Mouse (Mus musculus) lung, postnatal 0 days (tissue): ENCODE data around the gene Anxa9. TPM values are rescaled to one million over a fixed set of nuclear protein-coding genes. Genes with fewer than 3 reads are reported as not detected.
A peak's percentile ranks its signal among the peaks of the same experiment; 100 is the strongest.

Experiments
- ATAC-seq: fragments of 200-750 bp; cut with Nextera tagmentation; 2 replicates; pipeline ENCODE4 v1.8.0; 2017; ENCODE audit warnings: moderate library complexity
- DNase-seq: peaks from one replicate; pipeline ENCODE4 v3.0.0-alpha.2; 2016; ENCODE audit warnings: low spot score
- H3K27ac ChIP-seq: fragments of 300-500 bp; sonication (generic); 2 replicates; pipeline ENCODE4 v1.5.1; 2014; ENCODE audit warnings: antibody characterized with exemption, mild to moderate bottlenecking, low read length, mixed read lengths
- H3K27me3 ChIP-seq: fragments of 300-500 bp; sonication (generic); replicated peaks from 2 replicates; pipeline ENCODE4 v1.6.1; 2014; ENCODE audit warnings: low read length, mixed read lengths; ENCODE audit not compliant: insufficient read depth
- H3K36me3 ChIP-seq: fragments of 300-500 bp; sonication (generic); 2 replicates; pipeline ENCODE4 v1.6.1; 2014; ENCODE audit warnings: low read length, mixed read lengths; ENCODE audit not compliant: insufficient read depth
- H3K4me1 ChIP-seq: fragments of 300-500 bp; sonication (generic); 2 replicates; pipeline ENCODE4 v1.6.1; 2014; ENCODE audit warnings: antibody characterized with exemption, low read depth, low read length, mixed read lengths; ENCODE audit not compliant: insufficient read depth
- H3K4me2 ChIP-seq: fragments of 300-500 bp; sonication (generic); replicated peaks from 2 replicates; pipeline ENCODE4 v1.6.1; 2014; ENCODE audit warnings: low read depth, mild to moderate bottlenecking, low read length, moderate library complexity, mixed read lengths
- H3K4me3 ChIP-seq: fragments of 300-500 bp; sonication (generic); 2 replicates; pipeline ENCODE4 v1.5.1; 2014; ENCODE audit warnings: low read depth, low read length
- H3K9ac ChIP-seq: fragments of 300-500 bp; sonication (generic); replicated peaks from 2 replicates; pipeline ENCODE4 v1.6.1; 2014; ENCODE audit warnings: low read depth, mild to moderate bottlenecking
- H3K9me3 ChIP-seq: fragments of 300-500 bp; sonication (generic); 2 replicates; pipeline ENCODE4 v1.6.1; 2016; ENCODE audit warnings: low read length, mixed read lengths
- CTCF ChIP-seq: IDR thresholded peaks from 2 replicates; pipeline ENCODE4 v1.5.1; 2016; ENCODE audit warnings: antibody characterized with exemption, mild to moderate bottlenecking
- EP300 ChIP-seq: IDR thresholded peaks from 2 replicates; pipeline ENCODE4 v1.6.1; 2016; ENCODE audit warnings: antibody characterized with exemption, mild to moderate bottlenecking, control low read depth
- WGBS: fragments of 180-500 bp; shearing (Covaris S2); extraction: QIAGEN DNeasy Blood & Tissue Kit; methylation state at CpG from one replicate; pipeline ENCODE4 v1.1.7; 2014; 5-methylcytosine and 5-hydroxymethylcytosine counted together
- polyA plus RNA-seq: library from polyadenylated mRNA; unstranded; fragments of >200 nt; fragmentation: Nextera tagmentation; extraction: Ambion mirVana; gene quantifications from 2 replicates; pipeline ENCODE4 v1.2.1, GENCODE M21; 2015

The Anxa9 gene
- polyA plus RNA-seq, 1 experiment from 2014 or later: 1.4 TPM

DNA sequence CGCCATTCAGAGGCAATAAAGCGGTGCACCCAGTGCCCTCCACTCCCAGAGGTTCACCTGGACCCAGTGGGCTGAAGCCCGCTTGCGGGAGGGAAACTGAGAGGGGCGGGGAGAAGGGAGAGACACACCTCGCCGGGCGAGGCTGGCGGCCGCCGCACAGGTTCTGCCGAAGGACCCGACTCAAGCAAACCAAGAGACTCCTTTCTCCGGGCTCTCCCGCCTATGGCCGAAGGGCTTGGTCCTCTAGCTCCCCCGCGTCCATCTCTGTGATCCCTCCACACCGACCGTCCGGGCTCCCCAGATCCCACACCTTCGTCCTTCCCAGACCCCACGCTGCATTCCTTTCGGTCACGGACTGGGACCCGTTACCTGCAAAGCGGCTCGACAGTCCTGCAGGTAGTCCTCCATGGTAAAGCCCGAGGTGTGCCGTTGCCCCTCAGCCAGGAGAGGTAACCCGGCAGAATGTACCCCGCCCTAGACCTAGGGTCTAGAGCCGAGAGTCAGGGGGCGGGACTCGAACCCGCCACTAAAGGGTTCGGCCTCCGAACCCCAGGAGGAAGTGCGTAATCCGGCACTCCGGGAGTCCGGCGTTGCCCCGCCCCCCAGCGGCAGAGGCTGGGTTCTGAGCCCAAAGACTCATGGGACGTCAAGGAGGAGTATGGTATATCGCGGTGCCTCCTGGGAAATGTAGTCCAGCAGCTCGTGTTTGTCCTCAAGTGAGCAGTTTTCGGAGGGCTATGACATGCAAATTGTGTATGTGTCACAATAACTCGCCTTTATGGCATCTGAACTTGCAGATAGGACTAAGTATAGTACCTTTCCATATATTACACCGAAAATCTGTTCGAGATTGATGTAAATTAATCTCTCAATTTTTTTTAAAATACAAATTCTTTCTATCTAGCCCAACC is 25.5 kb downstream of the Anxa9 start, which contains the start of the genes Mindy1 and Prune1:
Gene Mindy1, plus strand, starts transcription at position 130 of the 911 bp plus-strand sequence.
Gene Prune1, minus strand, starts transcription at position 861 of the 911 bp plus-strand sequence.
- peak; percentile 56 for TF ChIP-seq CTCF
- TF ChIP-seq EP300: no peak
- peak; percentile 88 for ATAC-seq
- Histone ChIP-seq H3K27me3 (no peaks in the 10 kb centered on the region), H3K27ac (peak within 1 kb of the TSS; percentile 99), H3K4me2 (peak within 1 kb of the TSS; percentile 74), H3K9me3 (no peaks in the 10 kb centered on the region), H3K36me3 (no peaks in the 10 kb centered on the region), H3K4me1 (peaks cover 16% of the 10 kb centered on the region; the same call in 1 of the 2 replicates), H3K9ac (peak within 1 kb of the TSS; percentile 86), H3K4me3 (peak within 1 kb of the TSS; percentile 77)
- DNase-seq: peak; percentile 99
- WGBS: 2% methylated on average over 53 of the region's 53 CpGs

DNA sequence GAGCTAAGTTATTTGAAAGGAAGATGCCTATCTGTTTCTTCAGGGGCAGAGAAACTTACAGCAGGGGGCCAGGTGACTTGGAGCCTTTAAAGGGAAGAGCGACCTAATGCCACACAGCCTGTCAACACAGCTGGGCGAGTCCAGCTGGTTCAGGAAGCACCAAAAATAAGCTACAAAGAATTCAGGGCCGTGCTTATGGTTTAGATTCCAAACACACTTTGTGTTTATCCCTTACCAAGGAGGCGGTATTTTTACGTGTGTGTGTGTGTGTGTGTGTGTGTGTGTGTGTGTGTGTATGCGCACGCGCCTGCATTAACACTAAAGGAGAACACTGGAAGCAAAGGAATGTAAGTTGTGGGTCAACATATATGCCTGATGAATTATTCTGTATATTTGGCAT is 26.2 kb downstream of the Anxa9 start:
- H3K4me3 ChIP-seq: peak overlapping the region; percentile 77
- H3K9ac ChIP-seq: peak overlapping the region; percentile 66; the same call in 1 of the 2 replicates
- peak overlapping the region; percentile 74 for H3K4me2 ChIP-seq
- peak; percentile 67 for DNase-seq
- TF ChIP-seq CTCF: no peak
- peak; percentile 70; the same call in 1 of the 2 replicates for TF ChIP-seq EP300
- H3K9me3 ChIP-seq: no peaks in the 10 kb centered on the region
- peaks cover 11% of the 10 kb centered on the region; the same call in 1 of the 2 replicates for H3K4me1 ChIP-seq
- 12% methylated on average over 8 of the region's 8 CpGs for WGBS
- no peaks in the 10 kb centered on the region for H3K36me3 ChIP-seq
- no peaks in the 10 kb centered on the region for H3K27me3 ChIP-seq
- no peak for ATAC-seq
- H3K27ac ChIP-seq: peak overlapping the region; percentile 94

DNA sequence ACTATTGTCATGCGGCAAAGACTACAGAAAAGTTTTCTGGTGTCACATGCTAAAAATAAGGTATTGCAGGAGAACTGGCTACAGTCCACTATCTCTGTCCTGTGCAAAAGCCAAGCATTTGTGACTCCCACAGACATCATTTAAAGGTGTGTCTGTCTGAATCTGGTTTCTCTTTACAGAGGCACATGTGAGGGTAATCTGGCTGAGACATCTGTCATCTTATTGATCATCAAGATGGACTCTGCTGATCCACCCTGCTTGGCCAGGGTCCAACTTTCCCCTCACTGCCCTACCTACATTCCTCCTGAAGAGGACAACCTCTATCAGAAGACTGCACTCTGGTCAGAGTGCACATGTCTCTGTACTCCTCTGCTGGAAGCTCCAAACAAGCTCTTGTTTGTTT is 29.8 kb downstream of the Anxa9 start:
- Histone ChIP-seq H3K36me3 (no peaks in the 10 kb centered on the region), H3K4me1 (no peaks in the 10 kb centered on the region), H3K4me2 (no peak overlapping the region), H3K4me3 (no peak overlapping the region), H3K27me3 (no peaks in the 10 kb centered on the region), H3K9ac (no peak overlapping the region), H3K27ac (no peak overlapping the region), H3K9me3 (no peaks in the 10 kb centered on the region)
- TF ChIP-seq EP300: no peak
- no peak for TF ChIP-seq CTCF
- 85% methylated on average over 1 of the region's 1 CpGs for WGBS
- DNase-seq (peak; percentile 4), ATAC-seq (no peak)

DNA sequence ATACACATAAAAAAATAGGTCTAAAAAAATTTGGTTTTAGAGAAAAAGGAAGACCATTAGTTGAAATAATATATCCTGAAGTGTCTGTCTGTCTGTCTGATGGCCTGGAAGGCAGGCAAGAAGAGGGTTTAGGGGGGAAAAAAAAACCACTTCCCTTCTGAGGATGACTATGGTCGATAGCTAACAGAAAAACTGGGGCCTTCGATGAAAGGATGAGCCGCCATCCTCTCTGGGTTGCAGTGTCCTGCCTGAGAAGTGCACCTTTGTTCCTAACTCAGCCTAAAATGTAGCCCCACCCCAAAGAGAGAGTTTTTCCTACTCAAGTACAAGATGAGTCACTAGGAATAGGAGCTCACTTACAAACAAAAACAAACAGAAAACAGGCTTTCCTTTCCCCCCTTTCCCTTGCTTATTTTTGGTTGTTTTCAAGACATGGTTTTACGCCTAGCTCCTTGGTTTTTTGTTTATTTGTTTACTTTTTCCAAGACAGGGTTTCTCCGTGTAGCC is 30.5 kb downstream of the Anxa9 start:
- no peak overlapping the region for H3K9ac ChIP-seq
- H3K27ac ChIP-seq: no peak overlapping the region
- H3K27me3 ChIP-seq: no peaks in the 10 kb centered on the region
- H3K4me3 ChIP-seq: no peak overlapping the region
- TF ChIP-seq EP300: no peak
- TF ChIP-seq CTCF: no peak
- 62% methylated on average over 5 of the region's 5 CpGs for WGBS
- DNase-seq: peak; percentile 4
- no peaks in the 10 kb centered on the region for H3K4me1 ChIP-seq
- ATAC-seq: no peak
- H3K4me2 ChIP-seq: no peak overlapping the region
- H3K36me3 ChIP-seq: no peaks in the 10 kb centered on the region
- H3K9me3 ChIP-seq: no peaks in the 10 kb centered on the region

GRCm38 (mm10) chr3:95275161-95275560 is 31.8 kb downstream of the Anxa9 start:
- Histone ChIP-seq H3K4me3 (no peak overlapping the region), H3K4me1 (no peaks in the 10 kb centered on the region), H3K4me2 (no peak overlapping the region), H3K27me3 (no peaks in the 10 kb centered on the region), H3K36me3 (no peaks in the 10 kb centered on the region), H3K9me3 (no peaks in the 10 kb centered on the region), H3K27ac (no peak overlapping the region), H3K9ac (no peak overlapping the region)
- WGBS: 69% methylated on average over 6 of the region's 6 CpGs
- TF ChIP-seq EP300: no peak
- TF ChIP-seq CTCF: no peak
- DNase-seq (no peak), ATAC-seq (no peak)

DNA sequence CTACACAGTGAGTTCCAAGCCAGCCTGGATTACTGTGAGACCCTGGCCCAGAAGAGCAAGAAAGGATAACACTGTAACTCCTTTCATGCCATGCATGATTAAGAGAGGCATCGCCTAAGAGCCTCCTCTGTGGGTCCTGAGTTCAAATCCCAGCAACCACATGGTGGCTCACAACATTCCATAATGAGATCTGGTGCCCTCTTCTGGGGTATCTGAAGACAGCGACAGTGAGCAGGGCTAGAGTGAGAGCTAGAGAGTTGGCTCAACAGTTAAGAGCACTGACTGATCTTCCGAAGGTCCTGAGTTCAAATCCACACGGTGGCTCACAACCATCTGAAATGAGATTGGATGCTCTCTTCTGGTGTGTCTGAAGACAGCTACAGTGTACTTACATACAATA is 32.5 kb downstream of the Anxa9 start:
- H3K27ac ChIP-seq: no peak overlapping the region
- 91% methylated on average over 4 of the region's 4 CpGs for WGBS
- no peaks in the 10 kb centered on the region for H3K27me3 ChIP-seq
- H3K9me3 ChIP-seq: no peaks in the 10 kb centered on the region
- TF ChIP-seq EP300: no peak
- TF ChIP-seq CTCF: no peak; the same call in 1 of the 2 replicates
- DNase-seq (no peak), ATAC-seq (no peak)
- H3K4me1 ChIP-seq: no peaks in the 10 kb centered on the region
- H3K36me3 ChIP-seq: no peaks in the 10 kb centered on the region
- no peak overlapping the region for H3K4me3 ChIP-seq
- H3K9ac ChIP-seq: no peak overlapping the region
- H3K4me2 ChIP-seq: no peak overlapping the region
